Mouse (Mus musculus) layer of hippocampus, postnatal 14 days (tissue): ENCODE measurements at regions not wholly inside any gene's neighbourhood (a gene's known extent, or its start where the extent isn't known, plus 50 kb on each side); places are given as distances from the start of the nearest gene placed in this dataset.

Experiments
- DNase-seq, 2 experiments: peaks; one replicate each; pipeline ENCODE4 v3.0.0; 2021 to 2022; ENCODE audit warnings: low spot score in 2 of 2, mixed read lengths in 1 of 2

DNA sequence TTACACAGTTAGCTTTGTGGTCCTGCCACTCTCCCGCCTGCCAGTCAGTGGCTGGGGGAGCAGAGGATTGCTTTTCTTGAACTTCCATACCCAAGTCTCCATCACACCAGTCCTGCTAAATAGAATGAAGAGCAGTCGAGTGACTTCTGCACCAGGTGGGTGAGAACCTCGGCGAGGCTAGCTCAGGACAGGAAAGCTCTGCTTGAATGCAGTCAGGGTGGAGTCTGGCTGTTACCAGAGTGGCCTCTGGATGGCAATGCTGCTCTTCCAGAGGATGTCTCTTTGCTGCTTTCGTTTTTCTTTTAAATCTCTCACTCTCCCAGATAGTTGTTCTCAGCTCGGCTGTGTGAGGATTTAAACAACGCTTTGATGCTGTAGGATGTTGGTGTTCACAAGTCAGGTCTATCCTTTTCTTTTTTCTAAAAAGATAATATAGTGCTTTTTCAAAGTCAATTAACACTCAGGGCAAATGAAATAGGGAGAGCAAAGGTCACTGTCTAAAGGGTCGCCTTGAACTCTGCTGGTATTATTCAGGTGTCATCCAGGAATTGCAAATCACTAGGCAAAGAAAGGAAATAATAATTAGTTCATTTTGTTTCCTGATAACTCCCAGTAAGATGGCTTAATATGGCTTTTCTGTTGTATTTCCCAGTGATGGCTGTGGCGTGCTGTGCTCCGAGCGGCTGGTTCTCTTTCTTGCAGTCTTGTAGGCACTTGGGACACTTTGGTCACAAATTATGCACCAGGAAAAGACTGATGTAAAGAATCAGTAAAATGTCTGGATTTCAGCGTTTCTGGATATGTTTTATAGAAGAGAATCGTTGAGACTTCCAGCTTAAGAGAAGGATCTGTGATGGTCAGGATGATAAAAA, 368.8 kb downstream of the D3Ertd751e start:
- DNase-seq, result peak; percentile 62 to 74

DNA sequence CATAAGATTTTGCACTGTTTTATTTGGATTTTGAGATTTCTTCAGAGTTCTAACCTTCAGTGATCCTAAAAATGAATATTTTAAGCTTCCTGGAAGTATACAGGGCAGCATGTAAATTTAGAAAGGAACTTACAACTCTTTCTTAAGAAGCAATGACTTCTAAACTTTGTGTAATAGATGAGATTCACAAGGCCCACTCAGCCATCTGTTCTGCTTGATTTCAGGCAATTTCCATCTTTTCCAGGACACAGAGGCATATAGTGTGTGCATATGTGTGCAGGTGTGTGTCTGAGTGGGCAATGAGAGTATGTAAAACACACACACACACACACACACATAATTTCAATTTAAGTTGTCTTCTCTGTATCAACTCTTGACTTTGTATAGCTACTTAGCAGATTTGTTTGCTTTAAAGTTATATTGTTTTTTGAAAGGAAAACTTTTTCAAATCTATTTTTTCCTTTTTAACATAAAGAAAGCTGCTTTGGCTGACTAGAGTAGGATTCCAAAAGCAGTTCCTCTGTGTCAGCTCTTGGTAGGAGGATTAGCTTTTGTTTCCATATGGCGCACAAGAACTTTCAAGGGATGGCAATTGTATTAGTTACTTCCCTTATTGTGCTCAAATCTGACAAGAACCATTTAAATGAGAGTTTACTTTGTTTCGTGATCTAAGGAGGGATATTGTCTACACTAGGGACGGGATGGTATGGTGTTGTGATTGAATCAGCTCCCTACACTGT, 387.6 kb downstream of the D3Ertd751e start:
- DNase-seq, result no peak

GRCm38 (mm10) chr3:42132322-42132721, 389.9 kb downstream of the D3Ertd751e start:
- no peak for DNase-seq

- no peak for DNase-seq
Observed at GRCm38 (mm10) chr3:42153372-42153771, 411.0 kb downstream of the D3Ertd751e start.

GRCm38 (mm10) chr3:42154909-42155308, 412.5 kb downstream of the D3Ertd751e start:
- DNase-seq, result no peak

GRCm38 (mm10) chr3:42163666-42164065, 421.3 kb downstream of the D3Ertd751e start:
- no peak for DNase-seq

GRCm38 (mm10) chr3:42199206-42199605, 456.8 kb downstream of the D3Ertd751e start:
- DNase-seq, result no peak

GRCm38 (mm10) chr3:42201373-42201772, 459.0 kb downstream of the D3Ertd751e start:
- DNase-seq, result no peak

DNA sequence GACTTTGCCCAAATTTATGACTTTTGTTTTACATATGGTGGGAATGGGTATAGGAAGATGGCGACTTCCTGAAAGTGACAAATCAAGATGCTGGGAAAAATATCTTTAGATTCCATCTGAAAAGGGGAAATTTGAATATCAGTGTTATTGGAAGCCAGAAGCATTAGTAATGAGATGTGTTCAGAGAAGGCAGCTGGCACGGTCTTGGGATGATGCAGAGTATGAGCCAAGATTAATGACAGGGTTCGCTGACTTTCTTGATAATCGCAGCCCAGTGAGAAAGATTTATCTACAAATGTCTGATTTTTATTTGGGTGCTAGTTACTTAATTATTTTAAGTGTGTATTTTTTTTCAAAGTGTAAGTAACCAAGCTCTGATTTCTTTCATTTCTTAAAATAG, 463.2 kb downstream of the D3Ertd751e start:
- no peak for DNase-seq

- DNase-seq, result no peak
Observed at GRCm38 (mm10) chr3:42211420-42211819, 469.0 kb downstream of the D3Ertd751e start.

DNA sequence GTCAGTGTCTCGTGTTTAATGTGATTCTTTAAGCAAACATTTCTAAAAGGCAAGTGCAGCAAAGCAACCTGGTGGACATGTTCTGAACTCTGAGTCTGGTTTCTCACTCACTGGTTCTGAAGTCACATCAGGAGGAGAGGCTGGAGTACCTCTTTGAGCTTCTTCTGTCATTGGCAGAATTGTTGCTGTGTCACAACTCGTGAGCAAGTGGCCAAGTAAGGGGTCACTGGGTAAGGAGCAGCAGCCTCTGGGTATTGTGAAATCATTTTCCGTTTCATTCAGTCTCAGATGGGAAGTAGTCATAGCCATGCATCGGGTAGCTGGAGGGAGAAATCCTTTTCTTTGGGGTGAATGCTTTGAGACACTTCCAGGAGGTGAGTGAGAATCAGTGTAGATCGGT, 470.0 kb downstream of the D3Ertd751e start:
- no peak for DNase-seq

DNA sequence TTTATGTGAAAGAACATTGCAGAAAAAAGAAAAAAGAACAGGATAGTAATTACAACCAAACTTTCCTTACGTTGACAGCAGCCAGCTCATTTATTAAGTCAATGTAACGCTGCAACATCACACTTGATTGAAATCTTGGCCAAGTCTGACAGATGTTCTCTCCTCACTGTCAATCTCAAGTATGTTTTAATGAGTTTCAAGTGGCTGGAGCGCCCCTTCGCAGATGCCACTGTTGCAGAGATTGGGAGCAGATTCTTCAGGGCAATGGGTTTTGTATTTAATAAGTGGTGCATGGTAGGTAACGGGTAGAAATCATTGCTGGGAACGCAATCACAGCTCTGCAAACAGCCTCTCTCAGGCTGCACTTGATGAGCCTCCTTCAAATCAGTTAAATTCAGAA, 470.8 kb downstream of the D3Ertd751e start:
- no peak for DNase-seq

GRCm38 (mm10) chr3:42214624-42215276, 472.3 kb downstream of the D3Ertd751e start:
- DNase-seq, result no peak

DNA sequence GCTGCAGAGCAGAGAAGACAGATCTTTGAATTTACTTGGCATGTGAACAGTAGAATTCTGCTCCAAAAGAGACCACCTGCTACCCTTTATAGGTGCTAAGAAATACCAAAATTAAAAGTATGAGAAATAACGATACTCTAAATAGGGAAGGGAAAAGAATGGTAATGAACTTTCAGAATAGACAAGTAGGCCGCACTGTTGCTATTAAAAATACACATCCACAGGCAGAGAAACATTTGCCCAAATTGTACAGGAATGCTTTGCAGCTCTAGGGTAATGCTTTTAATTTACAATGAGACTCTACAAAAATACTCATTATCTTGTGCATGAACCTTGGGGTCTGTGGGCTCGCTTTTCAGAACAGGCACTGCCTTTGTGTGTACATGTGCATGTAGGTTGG, 476.3 kb downstream of the D3Ertd751e start:
- DNase-seq, result no peak

DNA sequence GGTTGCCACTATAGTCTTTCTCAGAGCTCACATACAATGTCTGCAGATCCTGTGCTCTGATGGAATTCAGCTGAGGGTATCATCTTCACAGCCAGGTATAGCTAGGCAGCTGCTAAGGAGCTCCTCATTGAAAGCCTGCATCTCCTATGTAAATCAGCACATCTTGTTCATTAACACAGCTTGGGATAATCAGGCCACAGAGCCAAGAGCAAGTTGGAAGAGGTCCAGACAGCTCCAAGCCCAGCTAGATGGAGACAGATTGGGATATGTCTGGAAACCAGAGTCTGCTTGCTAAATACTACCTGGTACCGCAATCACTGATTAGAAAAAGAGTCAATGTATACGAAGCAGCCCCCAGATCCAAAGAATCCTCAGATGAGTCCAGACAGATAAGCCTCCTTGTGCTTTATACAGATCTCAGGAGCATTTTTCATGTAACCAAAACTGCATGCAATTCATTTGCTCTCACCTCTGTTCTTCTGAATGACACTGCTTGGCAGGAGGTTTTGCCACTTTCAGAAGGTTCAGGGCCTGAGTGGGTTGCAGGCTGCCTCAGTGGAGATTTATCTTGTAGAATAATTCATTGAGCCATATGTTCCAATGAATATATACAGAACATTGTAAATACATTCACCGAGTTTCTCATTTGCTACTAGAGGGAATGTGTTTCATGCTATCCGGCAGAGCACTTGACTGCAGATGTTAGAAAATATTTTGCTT, 485.4 kb downstream of the D3Ertd751e start:
- DNase-seq, result peak; percentile 53 to 80

- no peak for DNase-seq
Observed at GRCm38 (mm10) chr3:42228399-42228755, 486.0 kb downstream of the D3Ertd751e start.

DNA sequence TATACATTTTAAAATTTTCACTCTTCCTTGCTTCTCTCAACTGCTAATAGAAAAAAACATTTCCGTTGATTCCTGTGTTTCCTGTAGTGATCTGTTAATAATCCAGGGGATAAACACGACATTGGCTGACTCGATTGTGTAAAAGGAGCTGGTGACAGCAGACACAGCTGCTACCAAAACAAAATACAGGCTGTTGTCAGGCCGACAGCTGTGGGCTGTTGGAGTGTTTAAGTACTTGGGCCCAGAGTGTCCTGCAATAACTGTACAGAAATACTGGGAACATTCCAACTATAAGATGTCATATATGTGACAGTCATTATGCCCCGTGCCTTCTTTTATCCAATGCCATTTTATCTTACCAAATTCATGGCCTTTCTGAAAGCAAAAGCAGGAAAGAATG, 489.9 kb downstream of the D3Ertd751e start:
- no peak for DNase-seq

- no peak for DNase-seq
Observed at GRCm38 (mm10) chr3:42233756-42234155, 491.3 kb downstream of the D3Ertd751e start.

DNA sequence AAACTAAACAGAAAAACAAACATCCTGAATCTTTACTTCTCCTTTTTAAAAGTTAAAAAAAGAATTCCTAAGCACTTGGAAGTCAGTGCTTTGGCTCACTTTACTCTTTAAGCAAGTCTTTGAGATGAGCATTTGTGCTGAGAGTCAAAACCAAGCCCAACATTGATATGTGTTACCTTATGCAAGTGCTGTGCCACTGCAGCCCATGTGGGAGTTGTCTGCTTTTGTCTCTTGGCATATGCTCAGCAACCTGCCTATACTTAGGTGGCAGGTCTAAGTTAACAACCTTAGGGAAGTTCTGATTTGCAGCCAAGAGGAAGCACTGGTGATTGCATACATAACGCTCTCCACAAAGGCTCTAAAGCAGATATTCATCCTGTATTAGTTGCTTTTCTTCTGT, 493.1 kb downstream of the D3Ertd751e start:
- DNase-seq, result no peak
